Mouse (Mus musculus) kidney, adult 2 months (tissue): ENCODE measurements around the gene Babam1. TPM values are rescaled to one million over a fixed set of nuclear protein-coding genes. Genes with fewer than 3 reads are reported as not detected.

Source experiments
- DNase-seq: peaks from one replicate; pipeline ENCODE4 v3.0.0; 2021
- H3K27ac ChIP-seq: fragments of 200-500 bp; 2 replicates; pipeline ENCODE4 v1.5.1; 2012; ENCODE audit warnings: low read depth, low read length, control low read depth, inconsistent platforms; ENCODE audit not compliant: insufficient read depth
- H3K27me3 ChIP-seq: fragments of 200-500 bp; replicated peaks from 2 replicates; pipeline ENCODE4 v1.6.1; 2012; ENCODE audit warnings: mild to moderate bottlenecking, moderate library complexity, low read length, inconsistent platforms; ENCODE audit not compliant: control insufficient read depth, insufficient read depth
- H3K36me3 ChIP-seq: fragments of 200-500 bp; 2 replicates; pipeline ENCODE4 v1.6.1; 2012; ENCODE audit warnings: mild to moderate bottlenecking, moderate library complexity, low read length, inconsistent platforms; ENCODE audit not compliant: control insufficient read depth, insufficient read depth
- H3K4me1 ChIP-seq: fragments of 200-500 bp; 2 replicates; pipeline ENCODE4 v1.6.1; 2011; ENCODE audit warnings: low read length; ENCODE audit not compliant: control insufficient read depth, insufficient read depth
- H3K4me3 ChIP-seq: fragments of 200-500 bp; 2 replicates; pipeline ENCODE4 v1.5.1; 2011; ENCODE audit warnings: mild to moderate bottlenecking, low read depth, low read length, control low read depth; ENCODE audit not compliant: insufficient read depth
- CTCF ChIP-seq: fragments of 200-500 bp; conservative IDR thresholded peaks from 2 replicates; pipeline ENCODE4 v1.5.1; 2011; ENCODE audit warnings: low read depth, mild to moderate bottlenecking, control low read depth, low read length, moderate library complexity, mixed read lengths; ENCODE audit not compliant: insufficient read depth, insufficient read length
- POLR2A ChIP-seq: fragments of 200-500 bp; IDR thresholded peaks from one replicate; pipeline ENCODE4 v1.6.1; 2011; ENCODE audit warnings: low read depth, low read length, control low read depth
- WGBS: fragments of 180-500 bp; shearing (Covaris S2); methylation state at CpG from one replicate; pipeline ENCODE4 v1.1.7; 2018; 5-methylcytosine and 5-hydroxymethylcytosine counted together
- polyA plus RNA-seq: library from polyadenylated mRNA; depleted of rRNA; stranded (reverse); fragments of >200 nt; gene quantifications from 2 replicates; pipeline ENCODE4 v1.2.3, GENCODE M21; 2012

Gene Babam1
- polyA plus RNA-seq, 1 experiment, result 153 TPM

- peak overlapping the region; percentile 36 for H3K27ac ChIP-seq
- WGBS, result 24% methylated on average over 74 of the region's 74 CpGs
- peaks cover 2% of the 10 kb centered on the region; the same call in 1 of the 2 replicates for H3K36me3 ChIP-seq
- TF ChIP-seq CTCF, result no peak
- TF ChIP-seq POLR2A, result peak; percentile 52
- peaks cover 35% of the 10 kb centered on the region for H3K4me1 ChIP-seq
- H3K4me3 ChIP-seq, result peak overlapping the region; percentile 5; the same call in 1 of the 2 replicates
- no peaks in the 10 kb centered on the region for H3K27me3 ChIP-seq
- peak; percentile 97 for DNase-seq
Measured at GRCm38 (mm10) chr8:71375581-71376422, 20.9 kb upstream of the Babam1 start.

DNA sequence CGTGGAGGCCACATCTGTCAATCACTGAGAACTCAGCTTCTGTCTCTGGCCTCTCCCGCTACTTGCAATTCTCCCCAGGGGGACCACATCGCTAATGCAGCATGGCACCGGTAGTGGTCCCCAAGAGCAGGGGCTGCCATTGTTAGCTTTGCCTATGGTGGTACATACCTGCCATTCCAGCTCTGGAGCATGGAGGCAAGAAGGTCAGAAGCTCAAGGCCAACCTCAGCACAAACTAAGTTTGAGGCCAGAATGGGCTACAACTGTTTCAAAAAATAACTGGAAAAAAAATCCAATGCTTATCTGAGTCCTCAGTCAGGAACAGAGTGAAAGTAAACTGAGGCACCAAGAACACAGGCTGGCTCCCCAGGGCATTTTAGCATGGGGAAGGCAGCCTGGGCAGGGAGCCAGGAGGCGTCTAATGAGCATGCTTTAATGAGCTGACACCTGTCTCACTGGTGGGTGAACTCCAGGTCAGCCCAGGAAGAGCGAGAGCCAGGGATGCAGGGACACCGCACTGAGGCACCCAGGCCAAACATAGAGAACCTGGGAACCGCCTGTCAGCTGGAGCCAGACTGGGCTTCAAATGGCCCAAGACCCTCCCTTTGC is 20.1 kb upstream of the Babam1 start:
- Histone ChIP-seq H3K4me3 (no peak overlapping the region), H3K4me1 (peaks cover 35% of the 10 kb centered on the region), H3K27me3 (no peaks in the 10 kb centered on the region), H3K36me3 (peaks cover 2% of the 10 kb centered on the region; the same call in 1 of the 2 replicates), H3K27ac (peak overlapping the region; percentile 36; the same call in 1 of the 2 replicates)
- 44% methylated on average over 8 of the region's 8 CpGs for WGBS
- DNase-seq, result peak; percentile 60
- TF ChIP-seq CTCF (no peak), POLR2A (no peak)

- peak overlapping the region; percentile 95; the same call in 1 of the 2 replicates for H3K4me3 ChIP-seq
- WGBS, result 38% methylated on average over 4 of the region's 4 CpGs
- no peaks in the 10 kb centered on the region for H3K27me3 ChIP-seq
- TF ChIP-seq CTCF, result no peak
- TF ChIP-seq POLR2A, result no peak
- H3K4me1 ChIP-seq, result peaks cover 51% of the 10 kb centered on the region
- peaks cover 2% of the 10 kb centered on the region; the same call in 1 of the 2 replicates for H3K36me3 ChIP-seq
- no peak overlapping the region for H3K27ac ChIP-seq
- no peak for DNase-seq
Measured at GRCm38 (mm10) chr8:71379008-71379407, 17.7 kb upstream of the Babam1 start.

GRCm38 (mm10) chr8:71379512-71380075 is 17.1 kb upstream of the Babam1 start:
- H3K27me3 ChIP-seq, result no peaks in the 10 kb centered on the region
- 31% methylated on average over 3 of the region's 3 CpGs for WGBS
- TF ChIP-seq POLR2A, result no peak
- peak; percentile 70 for DNase-seq
- H3K27ac ChIP-seq, result 0 out of 2 replicates have a peak overlapping the region, but pooled peaks have one; percentile 95
- peaks cover 48% of the 10 kb centered on the region for H3K4me1 ChIP-seq
- H3K4me3 ChIP-seq, result peak overlapping the region; percentile 95
- H3K36me3 ChIP-seq, result 0 out of 2 replicates have a peak, but pooled peaks cover under 1% of the 10 kb centered on the region

- Histone ChIP-seq H3K4me3 (peak overlapping the region; percentile 95), H3K36me3 (no peaks in the 10 kb centered on the region), H3K4me1 (peaks cover 41% of the 10 kb centered on the region), H3K27me3 (no peaks in the 10 kb centered on the region), H3K27ac (peak overlapping the region; percentile 95)
- TF ChIP-seq POLR2A, result no peak
- no peak for TF ChIP-seq CTCF
- WGBS, result 1% methylated on average over 72 of the region's 72 CpGs
- peak; percentile 43 for DNase-seq
Measured at GRCm38 (mm10) chr8:71380178-71381171, 16.2 kb upstream of the Babam1 start.

DNA sequence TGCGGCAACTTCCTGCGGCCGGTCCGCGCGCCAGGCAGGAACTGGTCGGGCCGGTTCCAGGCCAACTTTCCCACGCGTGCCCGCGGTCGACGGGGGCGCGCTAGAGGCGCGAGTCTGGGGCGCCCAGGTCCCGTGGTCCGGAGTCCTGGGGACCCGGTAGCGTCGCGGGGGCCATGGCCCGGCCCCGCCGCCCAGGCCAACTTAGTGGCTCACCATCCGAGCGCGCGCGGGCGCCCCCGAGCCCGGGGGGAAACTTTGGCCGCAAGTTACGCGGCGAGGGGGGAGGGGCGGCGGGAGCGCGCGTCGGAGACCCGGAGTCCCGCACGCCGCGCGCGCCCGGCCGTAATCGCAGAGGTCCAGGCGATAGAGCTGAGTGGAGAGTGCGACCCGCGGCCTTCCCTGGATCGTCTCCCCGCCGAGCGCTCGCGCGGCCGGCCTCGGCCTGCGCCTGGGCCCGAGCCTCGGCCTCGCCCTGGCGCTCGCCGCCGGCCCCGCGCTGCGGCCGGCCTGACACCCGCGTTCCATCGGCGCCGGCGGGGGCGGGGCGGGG is 15.2 kb upstream of the Babam1 start, which contains the start of gene Nr2f6:
Gene Nr2f6, minus strand, starts transcription at position 540 of the 550 bp plus-strand sequence.
- H3K27ac ChIP-seq, result peak within 1 kb of the TSS; percentile 96
- no peaks in the 10 kb centered on the region for H3K27me3 ChIP-seq
- DNase-seq, result peak; percentile 81
- H3K4me1 ChIP-seq, result peaks cover 37% of the 10 kb centered on the region
- no peak for TF ChIP-seq CTCF
- TF ChIP-seq POLR2A, result no peak
- peak within 1 kb of the TSS; percentile 95 for H3K4me3 ChIP-seq
- WGBS, result 7% methylated on average over 88 of the region's 89 CpGs
- H3K36me3 ChIP-seq, result no peaks in the 10 kb centered on the region
